Mouse (Mus musculus) retina, embryonic 14.5 days (tissue): ENCODE data around the gene Sphk1.

Source experiments
- DNase-seq: peaks from one replicate; pipeline ENCODE4 v3.0.0-alpha.2; 2015; ENCODE audit warnings: low spot score

Gene Sphk1

GRCm38 (mm10) chr11:116580031-116580652 is 49.4 kb downstream of the Sphk1 start:
- DNase-seq = no peak

- peak; percentile 56 for DNase-seq
Observed at GRCm38 (mm10) chr11:116580711-116581375, 50.1 kb downstream of the Sphk1 start.

GRCm38 (mm10) chr11:116581376-116581814 is 50.7 kb downstream of the Sphk1 start, which contains the start of gene Ube2o:
Gene Ube2o, minus strand, starts transcription at chr11:116581447.
- peak; percentile 95 for DNase-seq

GRCm38 (mm10) chr11:116585682-116586081 is 55.0 kb downstream of the Sphk1 start:
- no peak for DNase-seq
